In the genomic region with DNA sequence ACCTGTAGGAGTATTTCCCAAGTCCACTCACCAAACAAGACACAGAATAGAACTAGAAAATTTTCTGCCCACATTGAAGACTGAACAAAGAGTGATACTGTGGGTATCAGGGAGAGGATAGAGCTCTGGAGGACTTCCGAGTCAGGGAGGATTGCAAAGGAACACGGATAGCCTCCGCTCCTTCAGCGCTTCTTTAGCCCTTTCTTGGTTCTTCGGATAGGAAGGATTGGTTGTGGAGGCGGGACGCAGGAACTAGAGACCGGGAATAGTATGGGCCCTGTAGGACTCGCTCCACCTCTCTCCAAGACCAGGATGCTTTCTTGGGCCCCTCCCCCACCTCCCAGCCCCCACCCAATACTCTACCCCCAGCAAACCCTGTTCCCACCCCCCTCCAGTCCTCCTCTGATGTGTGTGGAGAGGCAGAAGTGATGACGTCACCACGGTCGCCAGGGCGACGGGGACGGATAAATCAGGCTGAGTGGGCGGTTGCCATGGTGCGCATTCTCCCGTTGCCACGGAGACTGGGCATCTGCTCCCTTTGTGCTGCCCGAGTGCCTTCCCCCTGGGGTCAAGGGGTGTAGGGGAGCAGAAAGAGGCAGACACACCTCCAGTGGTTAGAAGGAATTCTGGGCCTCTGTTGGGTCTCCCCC, we compare ENCODE assay signal across 8 mouse cellular contexts. TPM values are rescaled to one million over a fixed set of nuclear protein-coding genes. Genes with fewer than 3 reads are reported as not detected.
DNase-seq lines count a peak whose midpoint lies in the region; ATAC-seq and TF ChIP-seq lines count a peak whose summit lies in the region.

No protein-coding gene starts in this region.

- no peaks in the 10 kb centered on the region for H3K36me3 ChIP-seq in embryonic facial prominence, embryonic 15.5 days
- H3K36me3 ChIP-seq in intestine, embryonic 16.5 days (ENCODE audit: control insufficient read depth, insufficient read depth, low read length) = no peaks in the 10 kb centered on the region
- peaks cover 53% of the 10 kb centered on the region for H3K36me3 ChIP-seq in midbrain, embryonic 12.5 days
- no peaks in the 10 kb centered on the region for H3K36me3 ChIP-seq in stomach, postnatal 0 days (ENCODE audit: control insufficient read depth, insufficient read depth, low read length)

- no peak overlapping the region for H3K4me2 ChIP-seq in embryonic facial prominence, embryonic 15.5 days (replicated peaks)
- H3K4me2 ChIP-seq in intestine, embryonic 16.5 days (ENCODE audit: low read depth, low read length) = no peak overlapping the region
- peak overlapping the region; percentile 77 for H3K4me2 ChIP-seq in midbrain, embryonic 12.5 days (replicated peaks)
- no peak overlapping the region for H3K4me2 ChIP-seq in stomach, postnatal 0 days (replicated peaks; ENCODE audit: low read depth)

- WGBS in embryonic facial prominence, embryonic 15.5 days = 21% methylated on average over 20 of the region's 20 CpGs
- 31% methylated on average over 20 of the region's 20 CpGs for WGBS in intestine, embryonic 16.5 days
- WGBS in midbrain, embryonic 12.5 days = 8% methylated on average over 20 of the region's 20 CpGs
- WGBS in stomach, postnatal 0 days = 32% methylated on average over 20 of the region's 20 CpGs

- H3K9me3 ChIP-seq in embryonic facial prominence, embryonic 15.5 days (replicated peaks) = no peaks in the 10 kb centered on the region
- no peaks in the 10 kb centered on the region for H3K9me3 ChIP-seq in intestine, embryonic 16.5 days (ENCODE audit: control insufficient read depth, low read length)
- no peaks in the 10 kb centered on the region for H3K9me3 ChIP-seq in midbrain, embryonic 12.5 days
- H3K9me3 ChIP-seq in stomach, postnatal 0 days (ENCODE audit: control insufficient read depth, low read length) = no peaks in the 10 kb centered on the region

- peak; percentile 65 for DNase-seq in Muller cell, postnatal 12 days (ENCODE audit: inconsistent ontology term)
- DNase-seq in stomach, postnatal 0 days (ENCODE audit: low spot score) = peak; percentile 55
- no peak for DNase-seq in urinary bladder, postnatal 14 days (ENCODE audit: low spot score)

- no peak overlapping the region for H3K4me3 ChIP-seq in bone marrow macrophage, adult 2 months (ENCODE audit: insufficient read depth, low read length)
- H3K4me3 ChIP-seq in embryonic facial prominence, embryonic 15.5 days (replicated peaks) = no peak overlapping the region
- no peak overlapping the region for H3K4me3 ChIP-seq in intestine, embryonic 16.5 days (ENCODE audit: low read length)
- peak overlapping the region; percentile 20 for H3K4me3 ChIP-seq in midbrain, embryonic 12.5 days
- H3K4me3 ChIP-seq in stomach, postnatal 0 days (ENCODE audit: low read depth, low read length) = no peak overlapping the region

- peaks cover 21% of the 10 kb centered on the region for H3K27me3 ChIP-seq in embryonic facial prominence, embryonic 15.5 days
- no peaks in the 10 kb centered on the region; the same call in 1 of the 2 replicates for H3K27me3 ChIP-seq in intestine, embryonic 16.5 days (replicated peaks; ENCODE audit: control insufficient read depth, insufficient read depth, low read length)
- no peaks in the 10 kb centered on the region for H3K27me3 ChIP-seq in midbrain, embryonic 12.5 days
- H3K27me3 ChIP-seq in stomach, postnatal 0 days (ENCODE audit: control insufficient read depth, insufficient read depth, low read length) = no peaks in the 10 kb centered on the region

- peak overlapping the region; percentile 81 for H3K27ac ChIP-seq in bone marrow macrophage, adult 2 months (ENCODE audit: insufficient read depth, low read depth, low read length)
- H3K27ac ChIP-seq in embryonic facial prominence, embryonic 15.5 days (replicated peaks) = no peak overlapping the region
- no peak overlapping the region for H3K27ac ChIP-seq in intestine, embryonic 16.5 days (ENCODE audit: low read length)
- H3K27ac ChIP-seq in midbrain, embryonic 12.5 days (replicated peaks) = peak overlapping the region; percentile 92
- H3K27ac ChIP-seq in stomach, postnatal 0 days (replicated peaks) = no peak overlapping the region

- no peak for TF ChIP-seq EP300 in stomach, postnatal 0 days (optimal IDR thresholded peaks at IDR 0.05)

- no peak for TF ChIP-seq CTCF in bone marrow macrophage, adult 2 months (IDR thresholded peaks at IDR 0.05; ENCODE audit: low read depth, low read length)
- TF ChIP-seq CTCF in stomach, postnatal 0 days (IDR thresholded peaks at IDR 0.05; ENCODE audit: low read depth) = no peak

- no peak overlapping the region for H3K9ac ChIP-seq in embryonic facial prominence, embryonic 15.5 days
- H3K9ac ChIP-seq in intestine, embryonic 16.5 days (ENCODE audit: low read depth, low read length) = no peak overlapping the region
- H3K9ac ChIP-seq in midbrain, embryonic 12.5 days (replicated peaks) = peak overlapping the region; percentile 35; the same call in 1 of the 2 replicates
- no peak overlapping the region for H3K9ac ChIP-seq in stomach, postnatal 0 days (ENCODE audit: low read length)

- no peak for TF ChIP-seq POLR2A in bone marrow macrophage, adult 2 months (IDR thresholded peaks at IDR 0.05; ENCODE audit: borderline replicate concordance, low read depth, low read length)

- H3K4me1 ChIP-seq in bone marrow macrophage, adult 2 months (ENCODE audit: control insufficient read depth, insufficient read depth, low read length) = peaks cover 48% of the 10 kb centered on the region
- H3K4me1 ChIP-seq in embryonic facial prominence, embryonic 15.5 days = 0 out of 2 replicates have a peak, but pooled peaks cover 13% of the 10 kb centered on the region
- peaks cover 4% of the 10 kb centered on the region; the same call in 1 of the 2 replicates for H3K4me1 ChIP-seq in intestine, embryonic 16.5 days (ENCODE audit: control insufficient read depth, insufficient read depth, low read length)
- peaks cover 83% of the 10 kb centered on the region for H3K4me1 ChIP-seq in midbrain, embryonic 12.5 days
- H3K4me1 ChIP-seq in stomach, postnatal 0 days (replicated peaks; ENCODE audit: control insufficient read depth, insufficient read depth) = no peaks in the 10 kb centered on the region

- peak; percentile 26; the same call in 1 of the 2 replicates for ATAC-seq in embryonic facial prominence, embryonic 15.5 days (ENCODE audit: insufficient number of reproducible peaks, low FRiP score, low TSS enrichment, low read depth)
- peak; percentile 26; the same call in 1 of the 2 replicates for ATAC-seq in intestine, embryonic 16.5 days
- ATAC-seq in midbrain, embryonic 12.5 days (ENCODE audit: low FRiP score, low read depth) = peak; percentile 95
- ATAC-seq in stomach, postnatal 0 days (ENCODE audit: low FRiP score, low TSS enrichment) = no peak
- ATAC-seq in megakaryocyte progenitor cell, adult 5-6 weeks (replicated peaks; ENCODE audit: poor library complexity) = no peak

RNA-seq across cellular contexts. Expression of a gene that starts 3.8 kb away (rescaled TPM):
- 9.0 and 9.5 TPM in 2 replicates for polyA plus RNA-seq in bone marrow macrophage, adult 2 months (2012; ENCODE audit: insufficient read depth, insufficient read length, missing spikeins)
- polyA plus RNA-seq in embryonic facial prominence, embryonic 15.5 days (2015; fragmentation: Nextera tagmentation; extraction: Ambion mirVana) = 16.7 and 31.7 TPM in 2 replicates
- polyA plus RNA-seq in intestine, embryonic 16.5 days (2015; fragmentation: Nextera tagmentation; extraction: Ambion mirVana) = 5.4 TPM in 2 replicates
- 15.8 and 19.0 TPM in 2 replicates for polyA plus RNA-seq in midbrain, embryonic 12.5 days (2016; fragmentation: Nextera tagmentation; extraction: Ambion mirVana)
- 3.2 and 3.5 TPM in 2 replicates for polyA plus RNA-seq in stomach, postnatal 0 days (2015; fragmentation: Nextera tagmentation; extraction: Ambion mirVana)
- 1.1 and 1.4 TPM in 2 replicates for total RNA-seq in megakaryocyte progenitor cell, adult 5-6 weeks (2015)
- total RNA-seq in megakaryocyte progenitor cell, adult 5-6 weeks (2017) = not detected in 2 replicates

RNA-seq across cellular contexts. Expression of a gene that starts 5.8 kb away (rescaled TPM):
- 0.59 TPM in 1 of 2 replicates, not detected in the other for polyA plus RNA-seq in bone marrow macrophage, adult 2 months (2012; ENCODE audit: insufficient read depth, insufficient read length, missing spikeins)
- polyA plus RNA-seq in embryonic facial prominence, embryonic 15.5 days (2015; fragmentation: Nextera tagmentation; extraction: Ambion mirVana) = 9.4 and 13.7 TPM in 2 replicates
- polyA plus RNA-seq in intestine, embryonic 16.5 days (2015; fragmentation: Nextera tagmentation; extraction: Ambion mirVana) = 18.8 and 24.1 TPM in 2 replicates
- polyA plus RNA-seq in midbrain, embryonic 12.5 days (2016; fragmentation: Nextera tagmentation; extraction: Ambion mirVana) = 222 and 240 TPM in 2 replicates
- polyA plus RNA-seq in stomach, postnatal 0 days (2015; fragmentation: Nextera tagmentation; extraction: Ambion mirVana) = 11.0 and 11.6 TPM in 2 replicates
- total RNA-seq in megakaryocyte progenitor cell, adult 5-6 weeks (2015) = not detected in 2 replicates
- total RNA-seq in megakaryocyte progenitor cell, adult 5-6 weeks (2017) = 0.08 TPM in 1 of 2 replicates, not detected in the other

RNA-seq across cellular contexts. Expression of a gene that starts 40.2 kb away (rescaled TPM):
- 2.1 TPM in 1 of 2 replicates, not detected in the other for polyA plus RNA-seq in bone marrow macrophage, adult 2 months (2012; ENCODE audit: insufficient read depth, insufficient read length, missing spikeins)
- 0.40 and 0.68 TPM in 2 replicates for polyA plus RNA-seq in embryonic facial prominence, embryonic 15.5 days (2015; fragmentation: Nextera tagmentation; extraction: Ambion mirVana)
- 0.17 and 0.23 TPM in 2 replicates for polyA plus RNA-seq in intestine, embryonic 16.5 days (2015; fragmentation: Nextera tagmentation; extraction: Ambion mirVana)
- 1.1 and 1.6 TPM in 2 replicates for polyA plus RNA-seq in midbrain, embryonic 12.5 days (2016; fragmentation: Nextera tagmentation; extraction: Ambion mirVana)
- 0.21 and 0.28 TPM in 2 replicates for polyA plus RNA-seq in stomach, postnatal 0 days (2015; fragmentation: Nextera tagmentation; extraction: Ambion mirVana)
- total RNA-seq in megakaryocyte progenitor cell, adult 5-6 weeks (2015) = 0.46 TPM in 1 of 2 replicates, not detected in the other
- not detected in 2 replicates for total RNA-seq in megakaryocyte progenitor cell, adult 5-6 weeks (2017)

RNA-seq across cellular contexts. Expression of a gene that starts 40.8 kb away (rescaled TPM):
- polyA plus RNA-seq in bone marrow macrophage, adult 2 months (2012; ENCODE audit: insufficient read depth, insufficient read length, missing spikeins) = 33.4 and 34.0 TPM in 2 replicates
- polyA plus RNA-seq in embryonic facial prominence, embryonic 15.5 days (2015; fragmentation: Nextera tagmentation; extraction: Ambion mirVana) = 63.7 and 64.4 TPM in 2 replicates
- 68.1 and 77.6 TPM in 2 replicates for polyA plus RNA-seq in intestine, embryonic 16.5 days (2015; fragmentation: Nextera tagmentation; extraction: Ambion mirVana)
- polyA plus RNA-seq in midbrain, embryonic 12.5 days (2016; fragmentation: Nextera tagmentation; extraction: Ambion mirVana) = 58.8 and 64.9 TPM in 2 replicates
- polyA plus RNA-seq in stomach, postnatal 0 days (2015; fragmentation: Nextera tagmentation; extraction: Ambion mirVana) = 47.6 and 50.7 TPM in 2 replicates
- total RNA-seq in megakaryocyte progenitor cell, adult 5-6 weeks (2015) = 46.9 and 53.0 TPM in 2 replicates
- total RNA-seq in megakaryocyte progenitor cell, adult 5-6 weeks (2017) = 53.3 and 54.6 TPM in 2 replicates

Comparison
In these comparisons a context has a peak if more than half of its experiments do, and no peak if none do; other contexts are left out.
1. H3K27ac ChIP-seq: peak in bone marrow macrophage, adult 2 months (single experiment) and midbrain, embryonic 12.5 days (single experiment); none in embryonic facial prominence, embryonic 15.5 days (single experiment), intestine, embryonic 16.5 days (single experiment) and stomach, postnatal 0 days (single experiment).
2. ATAC-seq: peak in embryonic facial prominence, embryonic 15.5 days (single experiment), intestine, embryonic 16.5 days (single experiment) and midbrain, embryonic 12.5 days (single experiment); none in stomach, postnatal 0 days (single experiment) and megakaryocyte progenitor cell, adult 5-6 weeks (single experiment).